Mouse (Mus musculus) stomach, adult 2 months (tissue): ENCODE measurements around the gene Btbd35f1. TPM values are rescaled to one million over a fixed set of nuclear protein-coding genes. Genes with fewer than 3 reads are reported as not detected.

Experiments used
- polyA plus RNA-seq: library from polyadenylated mRNA; depleted of rRNA; stranded (reverse); fragments of >200 nt; gene quantifications from 2 replicates; pipeline ENCODE4 v1.2.3, GENCODE M21; 2012; rRNA removed

The Btbd35f1 gene
- not detected in 2 replicates for polyA plus RNA-seq

DNA sequence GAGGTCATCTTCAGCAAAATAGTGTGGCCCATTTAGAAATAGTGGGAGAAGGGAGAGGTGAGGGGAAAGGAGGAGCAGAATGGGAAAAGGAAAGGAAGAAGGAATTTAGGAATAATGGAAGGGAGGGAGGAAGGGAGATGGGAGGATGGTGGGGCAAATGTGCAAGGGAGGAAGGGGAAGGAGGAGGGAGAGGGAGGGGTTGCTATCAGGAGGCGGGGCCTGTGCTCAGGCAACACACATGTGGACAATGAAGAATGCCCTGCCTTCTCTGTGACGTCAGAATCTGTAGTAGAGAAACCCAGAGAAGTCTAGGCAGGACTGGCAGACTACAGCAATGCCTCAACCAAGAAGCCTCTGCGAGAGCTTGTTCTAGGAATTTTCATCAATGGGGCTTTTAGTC, at the start of gene Btbd35f1:
Gene Btbd35f1 (plus strand): TSS at position 301 of the 400 bp plus-strand sequence.

Other genes starting within 250 kb of the Btbd35f1 start
- not detected in 2 replicates for gene Gm5926, start 90.7 kb downstream of the Btbd35f1 start, polyA plus RNA-seq
- not detected in 2 replicates for gene Btbd35f21, start 166.1 kb downstream of the Btbd35f1 start, polyA plus RNA-seq